Comparison of ENCODE assay signal across 19 mouse cellular contexts in genomic region chr19:58500049-58500448, GRCm38 (mm10). TPM values are rescaled to one million over a fixed set of nuclear protein-coding genes. Genes with fewer than 3 reads are reported as not detected.
DNase-seq lines count a peak whose midpoint lies in the region; ATAC-seq lines count a peak whose summit lies in the region.
"Had no signal": no experiment of that assay in that cellular context is flagged by ENCODE, and none has a peak within 500 bp of the region (broad histone marks: within the 10 kb centered on the region; RNA-seq: fewer than 3 reads in every experiment).

No protein-coding gene starts in this region.

- no peak overlapping the region for H3K4me3 ChIP-seq in midbrain, embryonic 11.5 days (ENCODE audit: low read depth, low read length)
- no peak overlapping the region for H3K4me3 ChIP-seq in midbrain, embryonic 10.5 days
- H3K4me3 ChIP-seq: limb, embryonic 10.5 days; myocyte had no signal

- 87% methylated on average over 2 of the region's 2 CpGs for WGBS in midbrain, embryonic 11.5 days
- WGBS in midbrain, embryonic 10.5 days, result 94% methylated on average over 2 of the region's 2 CpGs

- H3K9me3 ChIP-seq in midbrain, embryonic 11.5 days (ENCODE audit: control insufficient read depth, low read length), result no peaks in the 10 kb centered on the region
- H3K9me3 ChIP-seq in midbrain, embryonic 10.5 days (replicated peaks), result no peaks in the 10 kb centered on the region
- H3K9me3 ChIP-seq: limb, embryonic 10.5 days had no signal

- H3K27ac ChIP-seq in midbrain, embryonic 11.5 days (ENCODE audit: low read depth, low read length), result no peak overlapping the region
- no peak overlapping the region for H3K27ac ChIP-seq in midbrain, embryonic 10.5 days (replicated peaks)
- H3K27ac ChIP-seq: limb, embryonic 10.5 days; liver, embryonic 14.5 days; stomach, postnatal 0 days had no signal

- intact Hi-C loops in gastrocnemius, postnatal 36 days (cut with DNase I), result no loop called here

- H3K4me1 ChIP-seq in midbrain, embryonic 11.5 days (ENCODE audit: control insufficient read depth, insufficient read depth, low read length), result no peaks in the 10 kb centered on the region
- H3K4me1 ChIP-seq in midbrain, embryonic 10.5 days, result peaks cover 12% of the 10 kb centered on the region

- ATAC-seq in midbrain, embryonic 11.5 days (ENCODE audit: low FRiP score), result 0 out of 2 replicates have a peak, but pooled peaks have one; percentile 35
- ATAC-seq in megakaryocyte progenitor cell, adult 5-6 weeks (replicated peaks; ENCODE audit: poor library complexity), result no peak
- ATAC-seq: intestine, embryonic 16.5 days had no signal

- no peaks in the 10 kb centered on the region for H3K27me3 ChIP-seq in midbrain, embryonic 11.5 days (ENCODE audit: control insufficient read depth, insufficient read depth, low read length)
- H3K27me3 ChIP-seq in midbrain, embryonic 10.5 days (ENCODE audit: low read depth, poor library complexity, severe bottlenecking), result no peaks in the 10 kb centered on the region

- H3K9ac ChIP-seq in midbrain, embryonic 11.5 days (ENCODE audit: low read length), result no peak overlapping the region
- H3K9ac ChIP-seq: liver, embryonic 14.5 days had no signal

- H3K36me3 ChIP-seq in midbrain, embryonic 11.5 days (ENCODE audit: control insufficient read depth, insufficient read depth, low read length), result no peaks in the 10 kb centered on the region
- H3K36me3 ChIP-seq in midbrain, embryonic 10.5 days, result no peaks in the 10 kb centered on the region
- H3K36me3 ChIP-seq: limb, embryonic 10.5 days had no signal

- peak; percentile 10 to 11 for DNase-seq in cerebellum, postnatal 14 days
- DNase-seq in cerebellum, adult 9-11 months, result no peak
- no peak for DNase-seq in midbrain, embryonic 11.5 days (ENCODE audit: low spot score, missing footprints)
- no peak for DNase-seq in midbrain, embryonic 10.5 days (ENCODE audit: low spot score)
- peak; percentile 22 for DNase-seq in layer of hippocampus, adult 9-10 months (ENCODE audit: low spot score)
- no peak for DNase-seq in gastrocnemius, postnatal 36 days
- DNase-seq in kidney, postnatal 14 days, result no peak
- DNase-seq: adrenal gland, postnatal 36 days; cerebellum, adult 11 months; lung, postnatal 36 days had no signal

- H3K4me2 ChIP-seq in midbrain, embryonic 11.5 days, result no peak overlapping the region

RNA-seq across cellular contexts. Expression of gene Ccdc172, which starts 11.7 kb away (rescaled TPM):
- polyA plus RNA-seq in midbrain, embryonic 11.5 days (2014; fragmentation: Nextera tagmentation; extraction: Ambion mirVana), result not detected in 2 replicates
- not detected in 2 replicates for polyA plus RNA-seq in midbrain, embryonic 10.5 days (2016; fragmentation: Nextera tagmentation; extraction: Ambion mirVana)
- not detected for total RNA-seq in gastrocnemius, postnatal 36 days (2021)
- total RNA-seq in megakaryocyte progenitor cell, adult 5-6 weeks (2015), result not detected in 2 replicates
- not detected in 2 replicates for total RNA-seq in megakaryocyte progenitor cell, adult 5-6 weeks (2017)
- total RNA-seq: adrenal gland, postnatal 36 days; granulocyte monocyte progenitor cell, adult 5-6 weeks had no signal
- polyA plus RNA-seq: heart, postnatal 0 days; intestine, embryonic 16.5 days; large intestine, adult 2 months; limb, embryonic 10.5 days; liver, embryonic 14.5 days; myocyte; stomach, postnatal 0 days had no signal

RNA-seq across cellular contexts. Expression of gene Gfra1, which starts 44.3 kb away (rescaled TPM):
- 26.7 and 28.5 TPM in 2 replicates for polyA plus RNA-seq in midbrain, embryonic 11.5 days (2014; fragmentation: Nextera tagmentation; extraction: Ambion mirVana)
- polyA plus RNA-seq in midbrain, embryonic 10.5 days (2016; fragmentation: Nextera tagmentation; extraction: Ambion mirVana), result 22.1 and 34.3 TPM in 2 replicates
- 1 to 10 TPM; 2.3 to 2.9 TPM for total RNA-seq in gastrocnemius, postnatal 36 days (2021)
- 0.20 TPM in 1 of 2 replicates, not detected in the other for total RNA-seq in megakaryocyte progenitor cell, adult 5-6 weeks (2015)
- 0.03 and 0.08 TPM in 2 replicates for total RNA-seq in megakaryocyte progenitor cell, adult 5-6 weeks (2017)
- total RNA-seq: granulocyte monocyte progenitor cell, adult 5-6 weeks had no signal

Comparison
In these comparisons a context has a peak if more than half of its experiments do, and no peak if none do; other contexts are left out.
1. DNase-seq: peak in cerebellum, postnatal 14 days (2 of 2) and layer of hippocampus, adult 9-10 months (single experiment); none in cerebellum, adult 9-11 months (single experiment), midbrain, embryonic 11.5 days (single experiment), midbrain, embryonic 10.5 days (single experiment), gastrocnemius, postnatal 36 days (0 of 2) and kidney, postnatal 14 days (single experiment).